Mouse (Mus musculus) gastrocnemius, postnatal 14 days (tissue): ENCODE measurements around the gene Gm11042. TPM values are rescaled to one million over a fixed set of nuclear protein-coding genes. Genes with fewer than 3 reads are reported as not detected.

Experiments used
- DNase-seq: peaks from one replicate; pipeline ENCODE4 v3.0.0; 2021; ENCODE audit warnings: mixed read lengths
- intact Hi-C: fragments of 180-260 bp; cut with DNase I; formaldehyde crosslinking; loops from one replicate; pipeline ENCODE4 v1.15.1; 2025; ENCODE audit warnings: low total_unique reads
- total RNA-seq, 2 experiments: library from RNA; stranded (reverse); gene quantifications; 2 replicates each; pipeline ENCODE4 v1.2.3; 2021

The Gm11042 gene
- total RNA-seq, 2 experiments from 2014 or later = not detected

- intact Hi-C loops = loop anchor here (10.0 kb wide), 1 partner anchor 592 kb away; no protein-coding TSS in a partner anchor
- DNase-seq = no peak
These were observed 19.8 kb downstream of the Gm11042 start for GRCm38 (mm10) chr12:74296374-74296773.

GRCm38 (mm10) chr12:74293624-74294023 lies 22.6 kb downstream of the Gm11042 start:
- no peak for DNase-seq
- intact Hi-C loops = loop anchor here (2.0 to 10.0 kb wide), 2 partner anchors 233 to 589 kb away; no protein-coding TSS in a partner anchor

GRCm38 (mm10) chr12:74290983-74291382 lies 25.2 kb downstream of the Gm11042 start:
- no peak for DNase-seq
- intact Hi-C loops = loop anchor here (10.0 kb wide), 1 partner anchor 586 kb away; no protein-coding TSS in a partner anchor

- no peak for DNase-seq
- intact Hi-C loops = no loop called here
These were observed 31.5 kb downstream of the Gm11042 start for GRCm38 (mm10) chr12:74284685-74285054.

GRCm38 (mm10) chr12:74284020-74284684 lies 32.0 kb downstream of the Gm11042 start:
- intact Hi-C loops = no loop called here
- DNase-seq = peak; percentile 72

GRCm38 (mm10) chr12:74282846-74283245 lies 33.3 kb downstream of the Gm11042 start:
- intact Hi-C loops = no loop called here
- DNase-seq = no peak

- DNase-seq = no peak
- intact Hi-C loops = no loop called here
These were observed 34.8 kb downstream of the Gm11042 start for GRCm38 (mm10) chr12:74281403-74281802.

GRCm38 (mm10) chr12:74277265-74277664 lies 38.9 kb downstream of the Gm11042 start:
- no peak for DNase-seq
- intact Hi-C loops = no loop called here

GRCm38 (mm10) chr12:74272545-74272944 lies 43.6 kb downstream of the Gm11042 start:
- no peak for DNase-seq
- intact Hi-C loops = no loop called here

GRCm38 (mm10) chr12:74268644-74269285 lies 47.4 kb downstream of the Gm11042 start:
- no peak for DNase-seq
- intact Hi-C loops = no loop called here

GRCm38 (mm10) chr12:74267049-74267448 lies 49.1 kb downstream of the Gm11042 start:
- intact Hi-C loops = no loop called here
- DNase-seq = no peak
